Mouse (Mus musculus) testis, postnatal 14 days (tissue): Measurements from ENCODE around the gene Fgf4.

ENCODE experiments used
- DNase-seq: peaks from one replicate; pipeline ENCODE4 v3.0.0; 2021; ENCODE audit warnings: low spot score

The Fgf4 gene

GRCm38 (mm10) chr7:144847067-144847466 lies at the start of gene Fgf4:
Gene Fgf4 (plus strand): TSS chr7:144847367.
- DNase-seq = no peak

- no peak for DNase-seq
These were observed 48.7 kb upstream of the Fgf4 start for GRCm38 (mm10) chr7:144798471-144798870.

GRCm38 (mm10) chr7:144807036-144807435 lies 40.1 kb upstream of the Fgf4 start:
- no peak for DNase-seq

- no peak for DNase-seq
These were observed 39.1 kb upstream of the Fgf4 start for GRCm38 (mm10) chr7:144807976-144808577.

GRCm38 (mm10) chr7:144811521-144811920 lies 35.6 kb upstream of the Fgf4 start:
- no peak for DNase-seq

- DNase-seq = no peak
These were observed 25.3 kb upstream of the Fgf4 start for GRCm38 (mm10) chr7:144821901-144822300.

- DNase-seq = no peak
These were observed 23.2 kb upstream of the Fgf4 start for GRCm38 (mm10) chr7:144823988-144824387.

GRCm38 (mm10) chr7:144828369-144828768 lies 18.8 kb upstream of the Fgf4 start:
- DNase-seq = no peak

DNA sequence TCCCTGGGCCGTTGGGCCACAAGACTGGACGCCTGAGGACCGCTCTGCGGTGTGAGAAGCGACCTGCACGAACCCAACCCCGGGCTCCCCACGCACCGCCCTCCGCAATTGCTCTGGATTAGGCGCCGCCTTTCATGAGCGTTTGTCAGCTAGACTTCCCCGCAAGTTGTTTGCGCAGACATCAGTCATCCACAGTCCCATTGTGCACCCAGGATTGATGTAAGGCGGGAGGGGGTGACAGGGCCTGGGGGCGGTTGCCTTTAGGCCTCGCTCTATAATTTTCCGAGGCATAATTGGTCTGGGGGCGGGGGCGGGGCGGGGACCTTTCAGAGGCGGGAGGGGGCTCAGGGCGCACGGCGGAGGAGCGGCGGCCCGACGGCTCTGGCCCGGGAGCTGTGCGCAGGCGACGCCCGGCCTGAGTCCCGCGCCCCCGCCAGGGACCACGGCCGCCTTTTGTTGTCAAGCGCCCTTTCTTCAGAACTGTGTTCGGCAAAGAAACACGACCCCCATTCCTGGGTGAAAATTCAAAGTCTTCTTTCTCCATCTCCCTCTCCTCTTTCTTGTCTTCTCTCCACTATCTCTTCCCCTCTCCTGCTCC lies 9.2 kb upstream of the Fgf4 start, which contains the start of gene Fgf3:
Fgf3 (plus strand) TSS at position 193 of the 598 bp plus-strand sequence.
- DNase-seq = no peak

GRCm38 (mm10) chr7:144838522-144839503 lies 8.4 kb upstream of the Fgf4 start:
- DNase-seq = no peak

GRCm38 (mm10) chr7:144846158-144846557 lies 1.0 kb upstream of the Fgf4 start:
- no peak for DNase-seq

DNA sequence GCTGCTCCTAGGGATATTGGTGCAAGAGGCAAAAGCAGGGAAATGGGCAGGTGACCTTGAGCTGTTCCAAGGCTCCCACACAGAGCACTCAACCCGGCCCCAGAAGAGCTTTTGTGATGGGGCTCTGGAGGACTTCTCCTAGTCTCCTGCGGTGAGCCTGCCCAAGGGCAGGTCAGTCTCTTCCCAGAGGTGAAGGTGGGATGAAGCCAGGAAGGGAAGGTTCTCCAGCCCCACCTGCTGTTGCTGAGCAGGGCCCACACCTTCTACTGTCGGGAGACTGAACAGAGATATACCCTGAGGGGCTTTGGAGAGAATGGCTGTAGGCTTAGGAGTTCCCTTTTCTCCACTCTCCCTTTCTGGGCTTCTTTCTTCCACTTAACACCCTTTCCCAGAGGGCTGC lies 4.2 kb downstream of the Fgf4 start:
- no peak for DNase-seq

DNA sequence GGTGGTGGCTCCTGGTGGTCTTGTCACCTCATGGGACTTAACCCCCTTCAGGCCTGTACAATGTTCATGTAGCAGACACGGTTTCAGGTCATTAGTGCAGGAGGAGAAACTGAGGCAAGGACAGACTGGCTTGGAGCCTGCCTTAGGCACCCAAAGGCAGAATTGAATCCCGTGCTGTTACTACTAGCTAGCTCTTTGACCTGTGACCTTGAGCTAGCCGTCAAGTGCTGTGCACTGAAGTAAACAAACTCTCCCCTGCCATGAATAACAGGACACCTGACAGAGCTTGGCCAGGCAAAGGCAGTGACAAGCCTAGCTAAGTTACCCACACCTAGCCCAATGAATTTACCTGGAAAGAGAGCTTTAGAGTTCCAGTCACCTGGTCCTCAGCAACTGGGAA lies 7.8 kb downstream of the Fgf4 start:
- DNase-seq = no peak

DNA sequence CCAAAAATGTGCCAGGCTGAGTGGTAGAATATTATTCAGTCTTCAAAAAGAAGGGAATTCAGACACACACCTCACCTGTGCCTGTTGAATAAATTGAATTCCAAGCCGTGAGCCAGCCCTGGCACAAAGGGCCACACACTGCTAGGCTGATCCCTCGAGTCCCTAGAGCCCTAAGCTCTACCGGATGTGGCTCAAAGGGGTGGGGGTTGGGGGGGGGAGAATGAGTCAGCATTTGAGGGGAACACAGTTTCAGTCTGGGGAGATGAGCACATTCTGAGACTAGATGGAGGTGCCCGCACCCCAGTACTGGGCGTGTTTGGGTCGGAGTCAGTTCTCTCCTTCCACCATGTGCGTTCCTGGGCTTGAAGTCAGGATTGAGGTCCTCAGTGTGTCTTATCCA lies 10.0 kb downstream of the Fgf4 start:
- no peak for DNase-seq

DNA sequence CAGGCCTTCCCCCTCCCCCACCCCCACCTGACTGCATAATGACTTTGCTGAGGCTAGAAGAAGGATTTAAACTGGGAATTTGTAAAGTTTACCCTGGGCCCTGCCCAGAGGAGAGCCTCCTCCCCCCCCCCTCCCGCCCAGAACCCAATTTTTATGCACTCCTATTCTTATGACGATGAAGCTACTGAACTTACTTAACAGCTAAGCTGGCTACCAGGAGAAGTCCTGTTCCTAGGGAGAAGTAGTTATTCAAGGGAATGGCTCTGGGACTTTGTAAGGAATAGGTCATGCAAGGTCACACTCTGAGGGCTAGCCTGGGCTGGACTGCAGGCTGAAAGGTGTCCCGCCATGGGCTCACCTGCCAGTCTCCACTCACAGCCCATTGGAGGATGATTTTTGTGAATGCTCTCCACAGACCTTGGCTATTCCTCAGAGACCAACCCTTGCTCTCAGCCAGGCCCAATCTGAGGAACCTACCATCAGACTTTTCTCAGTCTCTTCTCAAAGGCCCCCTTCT lies 10.7 kb downstream of the Fgf4 start:
- no peak for DNase-seq

GRCm38 (mm10) chr7:144858702-144859101 lies 11.5 kb downstream of the Fgf4 start:
- no peak for DNase-seq

DNA sequence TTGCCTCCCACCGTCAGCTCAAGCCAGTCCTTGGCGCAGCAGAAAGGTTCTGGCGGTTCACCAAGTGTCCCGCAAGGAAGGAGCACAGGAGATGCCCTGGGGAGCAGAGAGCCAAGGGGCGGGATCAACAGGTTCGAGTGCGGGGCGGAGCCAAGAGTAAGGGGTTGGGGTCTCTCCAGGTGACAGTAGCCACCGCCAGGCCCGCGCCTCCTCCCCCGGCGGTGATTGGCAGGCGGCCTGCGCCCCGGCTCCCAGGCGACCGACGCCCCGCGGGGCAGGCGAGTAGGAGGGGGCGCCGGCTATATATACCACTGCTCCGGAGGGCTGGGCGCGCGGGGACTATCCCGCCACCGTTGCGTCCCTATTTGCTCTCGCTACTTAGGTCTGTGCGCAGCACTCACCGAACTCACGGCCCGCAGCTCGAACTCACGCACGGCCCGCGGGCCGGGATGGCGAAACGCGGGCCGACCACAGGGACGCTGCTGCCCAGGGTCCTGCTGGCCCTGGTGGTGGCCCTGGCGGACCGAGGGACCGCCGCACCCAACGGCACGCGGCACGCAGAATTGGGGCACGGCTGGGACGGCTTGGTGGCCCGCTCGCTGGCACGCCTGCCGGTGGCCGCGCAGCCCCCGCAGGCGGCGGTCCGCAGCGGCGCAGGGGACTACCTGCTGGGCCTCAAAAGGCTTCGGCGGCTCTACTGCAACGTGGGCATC lies 14.0 kb downstream of the Fgf4 start:
- DNase-seq = no peak

DNA sequence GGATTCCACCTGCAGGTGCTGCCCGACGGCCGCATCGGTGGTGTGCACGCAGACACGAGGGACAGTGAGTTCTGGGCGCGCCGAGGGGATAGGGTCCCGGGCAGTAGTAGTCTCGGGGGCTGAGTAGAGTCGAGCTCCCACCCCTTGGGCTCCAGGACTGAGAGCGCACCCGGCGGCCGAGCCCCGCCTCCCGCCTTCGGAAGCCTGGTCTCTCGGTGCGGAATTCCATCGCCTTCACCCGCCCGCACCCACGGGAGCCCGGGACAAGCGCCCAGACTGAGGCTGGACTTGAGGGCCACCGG lies 14.6 kb downstream of the Fgf4 start:
- no peak for DNase-seq

DNA sequence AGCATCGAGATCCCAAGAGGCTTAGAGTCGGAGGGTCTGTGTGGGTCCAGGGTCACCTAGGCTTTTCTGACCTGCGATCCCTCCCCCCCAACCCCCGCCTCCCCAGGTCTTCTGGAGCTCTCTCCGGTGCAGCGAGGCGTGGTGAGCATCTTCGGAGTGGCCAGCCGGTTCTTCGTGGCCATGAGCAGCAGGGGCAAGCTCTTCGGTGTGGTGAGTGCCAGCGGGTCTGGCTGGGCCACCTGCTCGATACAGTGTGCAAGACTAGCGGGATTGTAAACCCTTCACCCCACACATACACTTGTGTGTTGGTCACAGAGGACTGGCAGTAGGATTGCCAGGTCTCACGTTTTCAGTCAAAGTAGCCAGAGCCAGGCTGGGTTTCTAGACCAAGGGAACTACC lies 15.0 kb downstream of the Fgf4 start:
- no peak for DNase-seq

- no peak for DNase-seq
These were observed 15.5 kb downstream of the Fgf4 start for GRCm38 (mm10) chr7:144862712-144863111.

DNA sequence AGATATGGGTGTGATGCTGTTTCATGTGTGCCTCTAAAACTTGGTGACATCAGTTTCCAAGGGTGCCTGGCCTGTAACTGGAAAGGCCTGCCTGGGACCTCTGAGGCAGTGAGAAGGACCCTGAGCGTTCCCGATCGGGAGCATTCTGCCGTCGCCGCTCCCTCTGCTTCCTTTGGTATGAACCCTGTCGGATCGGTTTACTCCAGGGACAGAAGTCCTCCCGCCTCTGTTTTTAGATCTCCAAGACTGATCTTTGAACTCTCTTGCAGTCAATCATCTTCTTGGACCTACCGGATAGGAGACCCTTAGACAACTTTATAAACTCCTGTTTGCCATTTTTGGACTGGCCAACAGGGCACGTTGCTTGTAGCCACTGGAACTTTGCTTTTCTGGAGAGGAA lies 16.0 kb downstream of the Fgf4 start:
- no peak for DNase-seq

- DNase-seq = no peak
These were observed 17.0 kb downstream of the Fgf4 start for GRCm38 (mm10) chr7:144864160-144864670.
